Mouse (Mus musculus): ENCODE measurements at regions not wholly inside any gene's neighbourhood (a gene's known extent, or its start where the extent isn't known, plus 50 kb on each side); places are given as distances from the start of the nearest gene placed in this dataset.

DNA sequence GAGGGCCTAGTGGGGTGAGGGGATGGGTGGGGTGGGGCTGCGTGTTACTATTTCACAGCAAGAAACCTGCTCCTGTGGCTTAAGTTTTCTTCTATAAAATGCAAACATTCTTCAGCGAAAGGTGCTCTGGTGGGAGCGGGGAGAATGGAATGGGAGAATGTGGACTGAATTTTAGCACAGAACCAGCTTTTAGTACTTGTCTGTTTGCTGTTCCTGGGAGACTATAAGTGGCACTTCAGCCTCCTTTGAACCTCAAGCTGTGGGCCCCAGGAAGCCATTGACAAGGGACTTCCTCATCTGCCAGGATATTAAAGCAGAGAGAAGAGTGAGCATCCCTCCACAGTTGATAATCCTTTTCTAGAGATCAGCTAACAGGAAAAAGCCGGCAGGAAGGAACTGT is 580.2 kb downstream of the Zfp706 start:
- 53% methylated on average over 4 of the region's 4 CpGs for WGBS
- Histone ChIP-seq H3K4me3 (replicated peaks; ENCODE audit: low read depth, low read length) (no peak overlapping the region), H3K9ac (ENCODE audit: low read depth, low read length) (no peak overlapping the region), H3K27me3 (ENCODE audit: insufficient read depth, low read length) (no peaks in the 10 kb centered on the region), H3K27ac (no peak overlapping the region), H3K36me3 (ENCODE audit: insufficient read depth, low read length) (no peaks in the 10 kb centered on the region), H3K9me3 (replicated peaks; ENCODE audit: low read length) (no peaks in the 10 kb centered on the region), H3K4me2 (ENCODE audit: low read length) (no peak overlapping the region), H3K4me1 (replicated peaks; ENCODE audit: insufficient read depth, low read length) (0 out of 2 replicates have a peak, but pooled peaks cover 4% of the 10 kb centered on the region)
- no peak for TF ChIP-seq CTCF (IDR thresholded peaks at IDR 0.05; ENCODE audit: low read depth)
- DNase-seq (ENCODE audit: low spot score) (no peak), ATAC-seq (replicated peaks; ENCODE audit: low FRiP score, low read depth) (no peak)

DNA sequence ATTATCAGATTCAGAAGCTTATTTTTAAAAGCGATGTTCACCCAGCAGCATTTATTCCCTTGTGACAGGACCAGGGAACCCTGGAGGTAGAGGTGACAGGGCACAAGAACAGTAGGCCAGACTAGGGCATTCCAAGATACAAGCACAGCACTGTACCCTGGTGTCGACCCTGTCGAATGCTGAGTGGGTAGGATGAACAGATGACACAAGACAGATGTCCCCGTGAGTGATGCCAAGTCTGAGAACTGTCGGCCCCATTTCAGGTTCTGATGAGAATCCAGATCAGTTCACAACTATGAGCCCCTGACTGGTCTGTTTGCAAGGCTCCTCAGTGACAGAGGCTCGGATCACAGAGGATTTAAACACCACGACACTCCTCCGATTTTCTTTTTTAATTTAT is 581.7 kb downstream of the Zfp706 start:
- H3K9ac ChIP-seq (ENCODE audit: low read depth, low read length), result no peak overlapping the region
- TF ChIP-seq CTCF (IDR thresholded peaks at IDR 0.05; ENCODE audit: low read depth), result no peak
- 77% methylated on average over 8 of the region's 8 CpGs for WGBS
- H3K4me1 ChIP-seq (replicated peaks; ENCODE audit: insufficient read depth, low read length), result 0 out of 2 replicates have a peak, but pooled peaks cover 4% of the 10 kb centered on the region
- no peaks in the 10 kb centered on the region for H3K36me3 ChIP-seq (ENCODE audit: insufficient read depth, low read length)
- no peaks in the 10 kb centered on the region for H3K27me3 ChIP-seq (ENCODE audit: insufficient read depth, low read length)
- no peak overlapping the region for H3K27ac ChIP-seq
- no peak overlapping the region for H3K4me3 ChIP-seq (replicated peaks; ENCODE audit: low read depth, low read length)
- ATAC-seq (replicated peaks; ENCODE audit: low FRiP score, low read depth) (no peak), DNase-seq (ENCODE audit: low spot score) (no peak)
- H3K9me3 ChIP-seq (replicated peaks; ENCODE audit: low read length), result no peaks in the 10 kb centered on the region
- no peak overlapping the region for H3K4me2 ChIP-seq (ENCODE audit: low read length)

DNA sequence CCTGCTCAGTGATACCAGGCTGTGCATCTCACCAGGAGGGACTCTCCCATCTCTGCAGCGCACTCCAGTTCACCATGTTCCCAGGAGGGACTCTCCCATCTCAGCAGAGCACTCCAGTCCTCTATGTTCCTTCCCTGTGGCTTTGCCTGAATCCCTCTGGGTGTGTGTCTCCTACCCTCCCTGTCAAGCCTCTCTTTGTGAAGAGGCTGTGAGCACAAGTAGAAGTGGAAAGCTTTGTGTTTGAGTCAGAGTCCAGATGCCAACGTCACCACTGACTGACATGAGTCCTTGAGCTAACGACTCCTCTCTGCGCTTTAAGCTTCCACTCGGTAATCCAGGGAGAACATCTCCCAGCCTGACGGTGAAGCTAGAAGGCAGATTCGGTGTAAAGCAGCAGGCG is 583.5 kb downstream of the Zfp706 start:
- no peak overlapping the region for H3K27ac ChIP-seq
- H3K27me3 ChIP-seq (ENCODE audit: insufficient read depth, low read length), result no peaks in the 10 kb centered on the region
- 94% methylated on average over 8 of the region's 8 CpGs for WGBS
- no peak overlapping the region for H3K4me2 ChIP-seq (ENCODE audit: low read length)
- TF ChIP-seq CTCF (IDR thresholded peaks at IDR 0.05; ENCODE audit: low read depth), result no peak
- H3K36me3 ChIP-seq (ENCODE audit: insufficient read depth, low read length), result no peaks in the 10 kb centered on the region
- H3K4me3 ChIP-seq (replicated peaks; ENCODE audit: low read depth, low read length), result no peak overlapping the region
- no peaks in the 10 kb centered on the region for H3K9me3 ChIP-seq (replicated peaks; ENCODE audit: low read length)
- DNase-seq (ENCODE audit: low spot score), result no peak
- H3K9ac ChIP-seq (ENCODE audit: low read depth, low read length), result no peak overlapping the region
- ATAC-seq (replicated peaks; ENCODE audit: low FRiP score, low read depth), result no peak
- 0 out of 2 replicates have a peak, but pooled peaks cover 4% of the 10 kb centered on the region for H3K4me1 ChIP-seq (replicated peaks; ENCODE audit: insufficient read depth, low read length)

DNA sequence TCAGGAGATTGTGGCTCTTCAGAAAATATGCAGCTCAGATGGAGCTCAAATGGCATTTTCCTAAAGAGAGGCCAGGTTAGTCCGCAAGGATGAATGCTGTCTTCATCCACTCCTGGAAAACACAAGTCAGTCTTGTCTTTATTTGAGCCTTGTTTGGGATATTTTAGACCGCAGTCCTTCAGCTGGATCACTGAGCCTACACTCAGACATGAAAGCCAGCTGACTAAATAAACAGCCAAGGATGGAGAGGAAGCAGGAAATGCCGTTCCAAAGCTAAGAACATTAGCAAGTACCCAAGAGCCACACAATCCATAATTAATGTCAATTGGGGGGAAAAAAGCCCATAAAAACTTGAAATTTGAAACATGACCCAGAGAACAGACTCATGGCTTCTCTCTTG is 584.8 kb downstream of the Zfp706 start:
- no peak for TF ChIP-seq CTCF (IDR thresholded peaks at IDR 0.05; ENCODE audit: low read depth)
- ATAC-seq (replicated peaks; ENCODE audit: low FRiP score, low read depth) (no peak), DNase-seq (ENCODE audit: low spot score) (peak; percentile 79)
- H3K9me3 ChIP-seq (replicated peaks; ENCODE audit: low read length), result no peaks in the 10 kb centered on the region
- H3K4me1 ChIP-seq (replicated peaks; ENCODE audit: insufficient read depth, low read length), result 0 out of 2 replicates have a peak, but pooled peaks cover 4% of the 10 kb centered on the region
- peak overlapping the region; percentile 33; the same call in 1 of the 2 replicates for H3K27ac ChIP-seq
- H3K27me3 ChIP-seq (ENCODE audit: insufficient read depth, low read length), result no peaks in the 10 kb centered on the region
- 29% methylated on average over 3 of the region's 3 CpGs for WGBS
- H3K9ac ChIP-seq (ENCODE audit: low read depth, low read length), result no peak overlapping the region
- H3K36me3 ChIP-seq (ENCODE audit: insufficient read depth, low read length), result no peaks in the 10 kb centered on the region
- no peak overlapping the region for H3K4me2 ChIP-seq (ENCODE audit: low read length)
- H3K4me3 ChIP-seq (replicated peaks; ENCODE audit: low read depth, low read length), result no peak overlapping the region

DNA sequence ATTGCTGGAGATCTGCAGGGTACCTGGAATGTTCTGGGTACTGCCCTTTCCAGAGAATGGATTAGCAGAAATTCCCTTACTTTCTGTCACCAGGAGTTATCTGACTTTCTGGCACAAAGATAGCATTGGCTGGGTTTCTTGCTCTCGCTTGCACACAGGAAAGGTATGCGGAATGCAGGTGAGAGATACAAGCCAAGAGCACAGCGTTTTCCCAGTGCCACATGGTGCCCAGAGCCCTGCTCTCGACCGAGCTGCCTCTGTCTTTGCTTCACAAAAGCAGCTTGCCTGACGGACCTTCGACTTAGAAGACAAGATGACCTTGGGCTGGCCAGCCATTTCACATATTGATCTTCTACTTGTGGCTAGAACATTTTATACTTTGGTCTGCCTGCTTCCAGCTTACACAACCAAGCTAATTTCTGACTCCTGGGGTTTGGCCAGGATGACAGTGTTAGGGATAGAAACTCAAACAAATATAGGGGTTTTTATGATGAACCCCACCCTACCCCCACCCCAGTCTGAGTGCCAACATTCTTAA is 587.6 kb downstream of the Zfp706 start:
- no peak for DNase-seq (ENCODE audit: low spot score)
- TF ChIP-seq CTCF (IDR thresholded peaks at IDR 0.05; ENCODE audit: low read depth), result no peak
- H3K9ac ChIP-seq (ENCODE audit: low read depth, low read length), result no peak overlapping the region
- no peak for ATAC-seq (replicated peaks; ENCODE audit: low FRiP score, low read depth)
- H3K36me3 ChIP-seq (ENCODE audit: insufficient read depth, low read length), result no peaks in the 10 kb centered on the region
- WGBS, result 86% methylated on average over 7 of the region's 7 CpGs
- H3K9me3 ChIP-seq (replicated peaks; ENCODE audit: low read length), result no peaks in the 10 kb centered on the region
- H3K4me3 ChIP-seq (replicated peaks; ENCODE audit: low read depth, low read length), result no peak overlapping the region
- H3K4me1 ChIP-seq (replicated peaks; ENCODE audit: insufficient read depth, low read length), result 0 out of 2 replicates have a peak, but pooled peaks cover 4% of the 10 kb centered on the region
- H3K27me3 ChIP-seq (ENCODE audit: insufficient read depth, low read length), result no peaks in the 10 kb centered on the region
- no peak overlapping the region for H3K27ac ChIP-seq
- H3K4me2 ChIP-seq (ENCODE audit: low read length), result no peak overlapping the region

DNA sequence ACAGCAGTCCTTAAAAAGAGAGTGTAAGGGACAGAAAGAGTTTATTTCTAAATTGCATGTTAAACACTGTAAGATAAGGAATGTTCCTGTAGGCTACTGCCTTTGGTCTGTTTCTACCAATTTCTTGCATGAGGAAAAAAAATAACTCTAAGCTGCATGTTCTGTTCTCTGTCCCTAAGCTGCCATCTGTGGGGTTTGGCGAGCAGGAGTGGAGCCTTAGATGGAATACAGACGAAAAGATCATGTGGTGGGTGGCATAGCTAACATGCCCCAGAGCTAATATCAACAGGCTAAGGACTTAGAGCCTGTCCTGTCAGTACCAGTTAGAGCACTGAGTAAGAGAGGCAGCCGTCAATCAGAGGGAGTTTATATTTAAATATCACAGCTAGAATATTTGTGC is 590.1 kb downstream of the Zfp706 start:
- no peaks in the 10 kb centered on the region for H3K4me1 ChIP-seq (replicated peaks; ENCODE audit: insufficient read depth, low read length)
- H3K9me3 ChIP-seq (replicated peaks; ENCODE audit: low read length), result no peaks in the 10 kb centered on the region
- DNase-seq (ENCODE audit: low spot score), result no peak
- no peak overlapping the region for H3K4me3 ChIP-seq (replicated peaks; ENCODE audit: low read depth, low read length)
- H3K36me3 ChIP-seq (ENCODE audit: insufficient read depth, low read length), result no peaks in the 10 kb centered on the region
- no peak overlapping the region for H3K9ac ChIP-seq (ENCODE audit: low read depth, low read length)
- TF ChIP-seq CTCF (IDR thresholded peaks at IDR 0.05; ENCODE audit: low read depth), result no peak
- H3K4me2 ChIP-seq (ENCODE audit: low read length), result no peak overlapping the region
- WGBS, result 80% methylated on average over 3 of the region's 3 CpGs
- no peaks in the 10 kb centered on the region for H3K27me3 ChIP-seq (ENCODE audit: insufficient read depth, low read length)
- no peak for ATAC-seq (replicated peaks; ENCODE audit: low FRiP score, low read depth)
- no peak overlapping the region for H3K27ac ChIP-seq

Measured in kidney, postnatal 0 days (tissue).